Mouse (Mus musculus) myocyte (in vitro differentiated cells): ENCODE results near the gene Hoxc8. TPM values are rescaled to one million over a fixed set of nuclear protein-coding genes. Genes with fewer than 3 reads are reported as not detected.

ENCODE experiments used
- H3K27me3 ChIP-seq: one replicate; pipeline ENCODE4 v1.6.1; 2011; ENCODE audit not compliant: control insufficient read depth, insufficient read depth, insufficient read length
- H3K36me3 ChIP-seq: one replicate; pipeline ENCODE4 v1.6.1; 2011; ENCODE audit not compliant: control insufficient read depth, insufficient read depth
- H3K4me2 ChIP-seq: one replicate; pipeline ENCODE4 v1.6.1; 2011; ENCODE audit warnings: low read depth, control low read depth
- H3K4me3 ChIP-seq: one replicate; pipeline ENCODE4 v1.5.1; 2011; ENCODE audit warnings: mild to moderate bottlenecking, control low read depth, moderate library complexity
- H3K79me2 ChIP-seq: one replicate; pipeline ENCODE4 v1.6.1; 2011; ENCODE audit not compliant: control insufficient read depth, insufficient read depth
- H3ac ChIP-seq: one replicate; pipeline ENCODE4 v1.6.1; 2011; ENCODE audit not compliant: control insufficient read depth, insufficient read length
- CEBPB ChIP-seq: IDR thresholded peaks from 2 replicates; pipeline ENCODE4 v1.6.1; 2011; ENCODE audit warnings: mild to moderate bottlenecking, moderate library complexity; ENCODE audit not compliant: poor library complexity, insufficient read depth, severe bottlenecking
- E2F4 ChIP-seq: IDR thresholded peaks from one replicate; pipeline ENCODE4 v1.6.1; 2011; ENCODE audit warnings: mild to moderate bottlenecking, control low read depth, moderate library complexity; ENCODE audit not compliant: insufficient read depth
- MAX ChIP-seq: IDR thresholded peaks from one replicate; pipeline ENCODE4 v1.6.1; 2011; ENCODE audit warnings: low read depth, mild to moderate bottlenecking, control low read depth
- MYOD1 ChIP-seq, 3 experiments: IDR thresholded peaks; one replicate each; pipeline ENCODE4 v1.6.1; 2011; ENCODE audit warnings: control low read depth in 2 of 3, low read depth in 2 of 3, mild to moderate bottlenecking in 2 of 3, moderate library complexity in 1 of 3; ENCODE audit not compliant: insufficient read length in 2 of 3, control insufficient read depth in 1 of 3
- MYOG ChIP-seq, 3 experiments: IDR thresholded peaks; one replicate each; pipeline ENCODE4 v1.6.1; 2011; ENCODE audit warnings: control low read depth in 2 of 3, low read depth in 2 of 3, mild to moderate bottlenecking in 2 of 3; ENCODE audit not compliant: insufficient read length in 2 of 3, control insufficient read depth in 1 of 3, insufficient read depth in 1 of 3
- POLR2A ChIP-seq: IDR thresholded peaks from one replicate; pipeline ENCODE4 v1.6.1; 2011; ENCODE audit warnings: low read depth, mild to moderate bottlenecking, control low read depth, moderate library complexity; ENCODE audit not compliant: insufficient read length
- POLR2AphosphoS2 ChIP-seq: IDR thresholded peaks from one replicate; pipeline ENCODE4 v1.6.1; 2011; ENCODE audit warnings: low read depth, control low read depth; ENCODE audit not compliant: insufficient read length
- REST ChIP-seq: IDR thresholded peaks from one replicate; pipeline ENCODE4 v1.6.1; 2011; ENCODE audit warnings: mild to moderate bottlenecking, control low read depth, moderate library complexity; ENCODE audit not compliant: insufficient read depth, insufficient read length
- SRF ChIP-seq: IDR thresholded peaks from one replicate; pipeline ENCODE4 v1.6.1; 2011; ENCODE audit warnings: low read depth; ENCODE audit not compliant: control insufficient read depth, insufficient read length
- TCF12 ChIP-seq: IDR thresholded peaks from one replicate; pipeline ENCODE4 v1.6.1; 2011; ENCODE audit warnings: mild to moderate bottlenecking, control low read depth; ENCODE audit not compliant: poor library complexity, insufficient read depth, severe bottlenecking
- TCF3 ChIP-seq: IDR thresholded peaks from one replicate; pipeline ENCODE4 v1.6.1; 2011; ENCODE audit warnings: low read depth, control low read depth; ENCODE audit not compliant: insufficient read length
- USF1 ChIP-seq: IDR thresholded peaks from one replicate; pipeline ENCODE4 v1.6.1; 2011; ENCODE audit warnings: low read depth, mild to moderate bottlenecking, control low read depth, moderate library complexity
- polyA plus RNA-seq: library from polyadenylated mRNA; unstranded; fragments of >200 nt; fragmentation: generic; extraction: Trizol; gene quantifications from one replicate; pipeline ENCODE4 v1.2.1, GENCODE M21; 2012; ENCODE audit warnings: missing spikeins

The Hoxc8 gene
- polyA plus RNA-seq, 1 experiment: 0.71 TPM

DNA sequence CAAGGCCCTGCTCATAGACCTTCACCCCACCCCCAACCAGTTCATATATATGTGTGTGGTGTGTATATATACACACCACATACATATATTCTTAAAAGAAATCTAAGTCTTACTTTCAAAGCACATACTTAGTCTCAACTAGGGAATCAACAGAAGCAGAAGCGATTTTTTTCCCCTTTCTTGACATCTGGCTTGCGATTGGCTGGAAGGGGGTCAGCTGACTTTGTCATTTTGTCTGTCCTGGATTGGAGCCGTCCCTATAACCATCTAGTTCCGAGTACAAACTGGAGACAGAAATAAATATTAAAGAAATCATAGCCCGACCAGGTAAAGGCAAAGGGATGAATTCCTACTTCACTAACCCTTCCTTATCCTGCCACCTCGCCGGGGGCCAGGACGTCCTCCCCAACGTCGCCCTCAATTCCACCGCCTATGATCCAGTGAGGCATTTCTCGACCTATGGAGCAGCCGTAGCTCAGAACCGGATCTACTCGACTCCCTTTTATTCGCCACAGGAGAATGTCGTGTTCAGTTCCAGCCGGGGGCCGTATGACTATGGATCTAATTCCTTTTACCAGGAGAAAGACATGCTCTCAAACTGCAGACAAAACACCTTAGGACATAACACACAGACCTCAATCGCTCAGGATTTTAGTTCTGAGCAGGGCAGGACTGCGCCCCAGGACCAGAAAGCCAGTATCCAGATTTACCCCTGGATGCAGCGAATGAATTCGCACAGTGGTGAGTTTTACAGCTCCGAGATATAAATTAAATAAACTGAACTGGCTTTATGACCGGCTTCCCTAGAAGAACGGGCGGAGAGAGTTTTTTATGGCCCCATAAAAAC lies 19.1 kb downstream of the Hoxc8 start:
- Histone ChIP-seq H3K4me2 (no peak overlapping the region), H3K79me2 (peaks cover 57% of the 10 kb centered on the region), H3ac (no peak overlapping the region), H3K4me3 (no peak overlapping the region), H3K36me3 (no peaks in the 10 kb centered on the region), H3K27me3 (no peaks in the 10 kb centered on the region)
- TF ChIP-seq SRF (no peak), CEBPB (no peak), USF1 (peak; percentile 43)

DNA sequence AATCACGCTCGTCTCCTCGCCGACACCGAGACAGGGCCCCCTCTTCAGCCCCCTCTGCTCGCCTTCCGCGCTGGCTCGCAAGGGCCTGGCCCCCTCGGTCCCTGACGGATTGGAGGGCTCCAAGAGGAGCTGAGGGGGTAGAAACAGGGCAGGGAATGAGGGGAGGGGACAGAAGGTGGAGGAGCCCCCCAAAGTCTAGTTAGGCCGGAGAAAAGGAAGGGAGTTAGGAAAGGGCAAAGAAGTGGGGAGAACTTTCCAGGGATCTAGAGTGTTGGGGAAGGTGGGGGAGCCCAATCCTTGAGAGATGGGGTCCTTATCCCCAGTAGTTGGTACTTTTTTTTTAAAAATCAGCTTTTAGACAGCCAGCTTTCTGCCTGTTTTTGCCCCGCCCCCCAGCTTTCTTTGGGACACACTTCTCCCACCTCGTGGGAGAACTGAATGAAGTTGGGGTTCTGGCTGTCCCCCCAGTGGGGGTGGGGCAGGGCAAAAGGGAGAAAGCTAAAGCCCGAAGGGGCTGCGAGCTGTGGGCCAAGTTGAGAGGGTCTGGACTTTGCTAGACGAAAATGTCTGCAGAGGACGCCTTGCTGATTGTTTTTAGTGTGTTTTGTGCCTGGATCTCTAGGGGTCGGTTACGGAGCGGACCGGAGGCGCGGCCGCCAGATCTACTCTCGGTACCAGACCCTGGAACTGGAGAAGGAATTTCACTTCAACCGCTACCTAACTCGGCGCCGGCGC lies 19.9 kb downstream of the Hoxc8 start:
- TF ChIP-seq MYOG (IDR thresholded peaks at IDR 0.05; ENCODE audit: control insufficient read depth in 1 of 3, insufficient read depth in 1 of 3, insufficient read length in 2 of 3, low read depth in 2 of 3) (no peak), REST (no peak), USF1 (no peak), MAX (no peak), POLR2A (no peak), CEBPB (no peak)
- H3K27me3 ChIP-seq: no peaks in the 10 kb centered on the region
- H3ac ChIP-seq: no peak overlapping the region
- H3K4me3 ChIP-seq: no peak overlapping the region
- no peak overlapping the region for H3K4me2 ChIP-seq
- no peaks in the 10 kb centered on the region for H3K36me3 ChIP-seq
- H3K79me2 ChIP-seq: peaks cover 49% of the 10 kb centered on the region

DNA sequence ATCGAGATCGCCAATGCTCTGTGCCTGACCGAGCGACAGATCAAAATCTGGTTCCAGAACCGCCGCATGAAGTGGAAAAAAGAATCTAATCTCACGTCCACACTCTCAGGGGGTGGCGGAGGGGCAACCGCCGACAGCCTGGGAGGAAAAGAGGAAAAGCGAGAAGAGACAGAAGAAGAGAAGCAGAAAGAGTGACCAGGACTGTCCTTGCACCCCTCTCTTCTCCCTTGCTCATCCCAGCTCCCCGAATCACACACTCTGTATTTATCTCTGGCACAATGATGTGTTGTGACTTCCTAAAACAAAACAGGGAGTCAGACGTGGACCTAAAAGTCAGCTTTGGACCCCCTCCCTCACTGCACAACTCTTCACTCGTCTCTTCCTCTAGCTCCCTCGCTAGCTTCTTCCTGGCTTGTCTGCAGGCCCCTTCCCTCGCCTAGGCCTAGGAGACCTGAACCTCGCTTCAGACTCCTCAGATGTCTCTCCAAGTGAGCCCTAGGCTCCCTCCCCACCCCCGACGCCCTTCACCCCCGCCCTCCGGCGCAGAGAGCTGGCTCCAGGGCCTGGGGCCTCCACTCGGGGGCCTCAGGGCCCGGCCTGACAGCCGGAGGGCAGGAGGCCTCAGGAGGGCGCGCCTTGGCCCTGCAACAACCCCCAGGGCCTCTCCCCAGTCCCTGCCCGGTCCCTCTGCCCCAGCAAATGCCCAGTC lies 20.6 kb downstream of the Hoxc8 start:
- Histone ChIP-seq H3K4me3 (no peak overlapping the region), H3K4me2 (no peak overlapping the region)

DNA sequence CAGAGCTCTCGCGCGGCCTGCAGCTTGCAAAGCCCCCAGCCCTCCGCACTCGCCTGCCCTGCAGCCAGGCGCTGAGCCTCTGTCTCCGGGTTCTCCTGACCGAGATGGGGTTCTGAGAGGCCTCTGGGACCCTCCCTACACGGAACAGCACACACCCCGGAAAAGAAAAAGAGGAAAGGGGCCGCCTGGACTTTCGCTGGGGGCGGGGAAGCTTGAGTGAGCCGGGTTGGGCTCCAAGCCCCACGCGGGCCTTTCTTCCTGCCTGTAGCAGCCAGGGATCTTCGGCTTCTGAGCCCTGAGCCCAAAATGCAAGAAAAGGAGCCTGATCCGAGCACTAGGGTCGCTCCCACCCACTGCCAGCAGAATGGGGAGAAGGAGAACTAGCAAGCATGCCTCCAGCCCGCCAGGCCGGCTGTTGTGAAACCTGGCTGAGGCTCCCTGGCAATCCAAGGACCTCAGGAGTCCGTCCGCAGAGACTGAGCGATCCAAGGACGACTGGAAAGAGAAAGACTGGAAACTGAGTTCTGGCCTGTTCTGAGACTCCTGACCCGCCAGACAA lies 21.6 kb downstream of the Hoxc8 start:
- no peak overlapping the region for H3K4me2 ChIP-seq
- TF ChIP-seq MYOG (IDR thresholded peaks at IDR 0.05; ENCODE audit: control insufficient read depth in 1 of 3, insufficient read depth in 1 of 3, insufficient read length in 2 of 3, low read depth in 2 of 3) (no peak), POLR2AphosphoS2 (no peak), POLR2A (no peak), CEBPB (no peak)
- no peaks in the 10 kb centered on the region for H3K27me3 ChIP-seq
- no peak overlapping the region for H3ac ChIP-seq
- H3K4me3 ChIP-seq: no peak overlapping the region
- no peaks in the 10 kb centered on the region for H3K36me3 ChIP-seq
- peaks cover 34% of the 10 kb centered on the region for H3K79me2 ChIP-seq

More for the DNA sequence above, 20.6 kb downstream of the Hoxc8 start:
- Histone ChIP-seq H3K79me2 (peaks cover 44% of the 10 kb centered on the region), H3ac (no peak overlapping the region), H3K36me3 (no peaks in the 10 kb centered on the region), H3K27me3 (no peaks in the 10 kb centered on the region)
- TF ChIP-seq REST (no peak), TCF12 (no peak), SRF (no peak), USF1 (no peak), MYOG (IDR thresholded peaks at IDR 0.05; ENCODE audit: control insufficient read depth in 1 of 3, insufficient read depth in 1 of 3, insufficient read length in 2 of 3, low read depth in 2 of 3) (no peak), CEBPB (no peak), MAX (no peak), POLR2A (no peak), TCF3 (no peak), E2F4 (no peak), POLR2AphosphoS2 (no peak), MYOD1 (IDR thresholded peaks at IDR 0.05; ENCODE audit: control insufficient read depth in 1 of 3, insufficient read length in 2 of 3, low read depth in 2 of 3) (no peak)
